Mouse (Mus musculus) brain, adult 2 months (tissue): Measurements from ENCODE around the gene Rmdn2.

ENCODE experiments used
- DNase-seq: peaks from one replicate; pipeline ENCODE4 v3.0.0; 2011; ENCODE audit warnings: low read depth, low spot score

Gene Rmdn2

GRCm38 (mm10) chr17:79615897-79616296, 4.2 kb downstream of the Rmdn2 start:
- DNase-seq = peak; percentile 8

GRCm38 (mm10) chr17:79616621-79617020, 5.0 kb downstream of the Rmdn2 start:
- no peak for DNase-seq

- peak; percentile 10 for DNase-seq
Observed at GRCm38 (mm10) chr17:79618455-79618854, 6.8 kb downstream of the Rmdn2 start.

- no peak for DNase-seq
Observed at GRCm38 (mm10) chr17:79618984-79619383, 7.3 kb downstream of the Rmdn2 start.

- DNase-seq = no peak
Observed at GRCm38 (mm10) chr17:79622050-79622449, 10.4 kb downstream of the Rmdn2 start.

GRCm38 (mm10) chr17:79622574-79622973, 10.9 kb downstream of the Rmdn2 start:
- no peak for DNase-seq

- DNase-seq = no peak
Observed at GRCm38 (mm10) chr17:79623841-79624240, 12.2 kb downstream of the Rmdn2 start.

GRCm38 (mm10) chr17:79626241-79626816, 14.7 kb downstream of the Rmdn2 start:
- DNase-seq = peak; percentile 37

GRCm38 (mm10) chr17:79649893-79650292, 38.2 kb downstream of the Rmdn2 start:
- DNase-seq = no peak

- DNase-seq = no peak
Observed at GRCm38 (mm10) chr17:79650297-79650696, 38.6 kb downstream of the Rmdn2 start.

GRCm38 (mm10) chr17:79653171-79653570, 41.5 kb downstream of the Rmdn2 start:
- DNase-seq = no peak

- DNase-seq = no peak
Observed at GRCm38 (mm10) chr17:79654187-79654586, 42.5 kb downstream of the Rmdn2 start.

- no peak for DNase-seq
Observed at GRCm38 (mm10) chr17:79657785-79658184, 46.1 kb downstream of the Rmdn2 start.

- DNase-seq = no peak
Observed at GRCm38 (mm10) chr17:79658452-79658851, 46.8 kb downstream of the Rmdn2 start.

GRCm38 (mm10) chr17:79658863-79659262, 47.2 kb downstream of the Rmdn2 start:
- DNase-seq = no peak

GRCm38 (mm10) chr17:79661387-79661786, 49.7 kb downstream of the Rmdn2 start:
- peak; percentile 79 for DNase-seq

GRCm38 (mm10) chr17:79661848-79662247, 50.2 kb downstream of the Rmdn2 start:
- peak; percentile 7 for DNase-seq

- DNase-seq = peak; percentile 80
Observed at GRCm38 (mm10) chr17:79663393-79664105, 51.9 kb downstream of the Rmdn2 start.

GRCm38 (mm10) chr17:79664106-79664417, 52.4 kb downstream of the Rmdn2 start:
- no peak for DNase-seq

- no peak for DNase-seq
Observed at GRCm38 (mm10) chr17:79670837-79671236, 59.2 kb downstream of the Rmdn2 start.

- no peak for DNase-seq
Observed at GRCm38 (mm10) chr17:79695106-79695505, 83.4 kb downstream of the Rmdn2 start.

- DNase-seq = no peak
Observed at GRCm38 (mm10) chr17:79695541-79695940, 83.9 kb downstream of the Rmdn2 start.

GRCm38 (mm10) chr17:79699197-79699596, 87.5 kb downstream of the Rmdn2 start:
- peak; percentile 55 for DNase-seq

GRCm38 (mm10) chr17:79700871-79701270, 89.2 kb downstream of the Rmdn2 start:
- no peak for DNase-seq
